Mouse (Mus musculus) midbrain, embryonic 10.5 days (tissue): ENCODE measurements around the gene Lrrc4c. TPM values are rescaled to one million over a fixed set of nuclear protein-coding genes. Genes with fewer than 3 reads are reported as not detected.
A peak's percentile ranks its signal among the peaks of the same experiment; 100 is the strongest.

Experiments used
- DNase-seq: peaks from one replicate; pipeline ENCODE4 v3.0.0-alpha.2; 2017; ENCODE audit warnings: low spot score
- H3K27ac ChIP-seq: fragments of 300-500 bp; sonication (generic); replicated peaks from 2 replicates; pipeline ENCODE4 v1.5.1; 2016; ENCODE audit warnings: mild to moderate bottlenecking
- H3K27me3 ChIP-seq: fragments of 300-500 bp; sonication (generic); 2 replicates; pipeline ENCODE4 v1.6.1; 2016; ENCODE audit warnings: low read depth, mild to moderate bottlenecking; ENCODE audit not compliant: poor library complexity, severe bottlenecking
- H3K36me3 ChIP-seq: fragments of 300-500 bp; sonication (generic); 2 replicates; pipeline ENCODE4 v1.6.1; 2016; ENCODE audit warnings: mild to moderate bottlenecking, moderate library complexity
- H3K4me1 ChIP-seq: fragments of 300-500 bp; sonication (generic); 2 replicates; pipeline ENCODE4 v1.6.1; 2016
- H3K4me3 ChIP-seq: fragments of 300-500 bp; sonication (generic); 2 replicates; pipeline ENCODE4 v1.5.1; 2016; ENCODE audit warnings: mild to moderate bottlenecking, moderate library complexity
- H3K9me3 ChIP-seq: fragments of 300-500 bp; sonication (generic); replicated peaks from 2 replicates; pipeline ENCODE4 v1.6.1; 2016; ENCODE audit warnings: mild to moderate bottlenecking
- WGBS: fragments of 180-500 bp; shearing (Covaris S2); methylation state at CpG from one replicate; pipeline ENCODE4 v1.1.7; 2016; 5-methylcytosine and 5-hydroxymethylcytosine counted together
- polyA plus RNA-seq: library from polyadenylated mRNA; unstranded; fragments of >200 nt; fragmentation: Nextera tagmentation; extraction: Ambion mirVana; gene quantifications from 2 replicates; pipeline ENCODE4 v1.2.1, GENCODE M21; 2016

Gene Lrrc4c
- polyA plus RNA-seq, 1 experiment from 2014 or later, result 1.0 TPM

DNA sequence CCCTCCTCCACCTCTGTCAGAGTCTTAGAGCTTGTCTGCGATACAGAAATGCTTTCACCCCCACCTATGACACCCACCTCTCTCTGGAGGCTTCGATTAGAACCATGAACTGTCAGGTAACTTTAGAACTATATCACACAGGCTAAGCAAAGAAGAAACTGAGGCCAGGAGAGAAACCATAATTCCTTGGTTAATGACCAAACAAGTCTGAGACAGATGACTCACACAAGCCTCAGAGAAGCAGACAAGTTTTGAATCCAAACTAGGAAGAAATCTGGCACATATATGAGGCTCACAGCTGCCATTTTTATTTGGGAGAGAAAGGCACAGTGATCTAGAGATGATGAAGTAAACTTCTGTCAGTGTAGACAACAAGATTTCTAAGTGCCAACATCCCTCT, 1151.4 kb downstream of the Lrrc4c start:
- H3K27me3 ChIP-seq, result peaks cover 17% of the 10 kb centered on the region
- peaks cover 24% of the 10 kb centered on the region; the same call in 1 of the 2 replicates for H3K4me1 ChIP-seq
- DNase-seq, result no peak
- H3K36me3 ChIP-seq, result no peaks in the 10 kb centered on the region
- peak overlapping the region; percentile 63; the same call in 1 of the 2 replicates for H3K4me3 ChIP-seq
- H3K9me3 ChIP-seq, result no peaks in the 10 kb centered on the region
- WGBS, result 56% methylated on average over 2 of the region's 2 CpGs
- no peak overlapping the region for H3K27ac ChIP-seq

GRCm38 (mm10) chr2:97478175-97478924, 1160.4 kb downstream of the Lrrc4c start:
- 67% methylated on average over 10 of the region's 10 CpGs for WGBS
- no peak overlapping the region for H3K27ac ChIP-seq
- H3K4me3 ChIP-seq, result no peak overlapping the region
- H3K36me3 ChIP-seq, result no peaks in the 10 kb centered on the region
- peaks cover 11% of the 10 kb centered on the region for H3K4me1 ChIP-seq
- H3K27me3 ChIP-seq, result no peaks in the 10 kb centered on the region
- DNase-seq, result no peak
- no peaks in the 10 kb centered on the region for H3K9me3 ChIP-seq

DNA sequence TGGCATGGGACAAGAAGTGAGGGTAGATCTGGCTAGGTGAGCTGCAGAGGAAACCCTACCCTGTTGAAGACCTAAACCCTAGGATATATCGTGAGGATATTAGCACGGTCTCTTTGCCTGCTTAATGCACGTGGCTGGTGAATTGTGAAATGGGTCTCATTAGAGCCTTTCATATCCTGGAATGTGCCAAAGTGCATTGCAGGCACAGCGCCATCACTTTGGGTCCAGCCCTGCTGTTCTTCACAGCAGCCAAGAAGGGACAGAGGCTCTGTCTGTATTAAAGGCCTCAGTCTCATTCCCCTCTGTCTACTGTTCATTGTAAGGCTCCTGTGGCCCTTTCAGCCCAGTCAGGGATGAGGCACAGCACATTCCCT, 1160.9 kb downstream of the Lrrc4c start:
- Histone ChIP-seq H3K4me1 (peaks cover 11% of the 10 kb centered on the region), H3K4me3 (no peak overlapping the region), H3K27ac (no peak overlapping the region), H3K27me3 (no peaks in the 10 kb centered on the region), H3K36me3 (no peaks in the 10 kb centered on the region), H3K9me3 (no peaks in the 10 kb centered on the region)
- WGBS, result 85% methylated on average over 4 of the region's 4 CpGs
- DNase-seq, result no peak

DNA sequence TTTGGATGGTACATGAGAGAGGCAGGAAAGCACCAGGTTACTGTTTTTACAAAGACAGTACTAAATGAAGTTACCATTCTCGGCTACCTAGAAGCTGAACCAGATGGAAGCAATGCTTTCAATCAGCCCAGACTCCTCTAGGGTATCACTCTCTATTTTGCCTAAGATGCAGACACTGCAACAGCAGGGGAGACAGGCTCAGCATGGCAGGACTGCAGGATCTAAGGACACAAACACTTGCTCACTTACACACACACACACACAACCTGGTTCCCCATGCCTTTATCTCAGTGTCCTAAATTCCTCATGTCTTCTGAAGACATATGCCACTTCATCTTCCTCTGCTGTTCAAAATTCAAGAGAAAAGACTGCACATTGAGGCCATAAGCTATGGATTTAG, 1167.0 kb downstream of the Lrrc4c start:
- no peaks in the 10 kb centered on the region for H3K9me3 ChIP-seq
- H3K36me3 ChIP-seq, result no peaks in the 10 kb centered on the region
- WGBS, result 68% methylated on average over 1 of the region's 1 CpGs
- H3K4me3 ChIP-seq, result no peak overlapping the region
- H3K27ac ChIP-seq, result no peak overlapping the region
- no peaks in the 10 kb centered on the region for H3K27me3 ChIP-seq
- DNase-seq, result no peak
- H3K4me1 ChIP-seq, result no peaks in the 10 kb centered on the region

DNA sequence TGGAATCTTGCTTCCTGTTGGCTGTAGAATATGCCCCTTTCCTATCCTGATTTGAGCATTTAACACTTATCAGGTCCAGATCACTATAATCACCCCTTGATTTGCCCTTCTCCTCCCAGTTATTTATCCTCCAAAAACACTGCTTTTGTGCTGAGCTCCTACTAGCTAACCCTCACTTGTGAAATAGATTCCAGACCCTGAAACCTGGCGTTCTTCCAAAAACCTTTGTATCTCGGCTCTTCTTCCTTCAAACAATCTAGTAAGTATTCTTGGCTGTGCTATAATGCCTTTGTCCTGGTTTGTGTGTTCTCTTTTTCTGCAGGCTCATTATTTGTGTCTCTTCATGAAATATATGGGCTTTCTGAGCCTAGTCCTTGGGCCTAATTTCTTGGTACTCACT, 1167.6 kb downstream of the Lrrc4c start:
- WGBS, result 81% methylated on average over 2 of the region's 2 CpGs
- Histone ChIP-seq H3K27ac (no peak overlapping the region), H3K36me3 (no peaks in the 10 kb centered on the region), H3K27me3 (no peaks in the 10 kb centered on the region), H3K4me1 (no peaks in the 10 kb centered on the region), H3K9me3 (no peaks in the 10 kb centered on the region), H3K4me3 (no peak overlapping the region)
- no peak for DNase-seq

- Histone ChIP-seq H3K9me3 (no peaks in the 10 kb centered on the region), H3K27me3 (no peaks in the 10 kb centered on the region), H3K36me3 (no peaks in the 10 kb centered on the region), H3K4me1 (no peaks in the 10 kb centered on the region), H3K27ac (no peak overlapping the region), H3K4me3 (no peak overlapping the region)
- DNase-seq, result no peak
- WGBS, result 80% methylated on average over 5 of the region's 5 CpGs
Observed at GRCm38 (mm10) chr2:97487567-97487966, 1169.6 kb downstream of the Lrrc4c start.

GRCm38 (mm10) chr2:97497069-97497468, 1179.1 kb downstream of the Lrrc4c start:
- Histone ChIP-seq H3K27ac (no peak overlapping the region), H3K27me3 (no peaks in the 10 kb centered on the region), H3K9me3 (no peaks in the 10 kb centered on the region), H3K4me1 (no peaks in the 10 kb centered on the region), H3K4me3 (no peak overlapping the region), H3K36me3 (no peaks in the 10 kb centered on the region)
- no peak for DNase-seq

GRCm38 (mm10) chr2:97502501-97502900, 1184.5 kb downstream of the Lrrc4c start:
- Histone ChIP-seq H3K4me1 (no peaks in the 10 kb centered on the region), H3K4me3 (no peak overlapping the region), H3K9me3 (no peaks in the 10 kb centered on the region), H3K27ac (no peak overlapping the region), H3K36me3 (no peaks in the 10 kb centered on the region), H3K27me3 (no peaks in the 10 kb centered on the region)
- WGBS, result 89% methylated on average over 1 of the region's 1 CpGs
- DNase-seq, result no peak

DNA sequence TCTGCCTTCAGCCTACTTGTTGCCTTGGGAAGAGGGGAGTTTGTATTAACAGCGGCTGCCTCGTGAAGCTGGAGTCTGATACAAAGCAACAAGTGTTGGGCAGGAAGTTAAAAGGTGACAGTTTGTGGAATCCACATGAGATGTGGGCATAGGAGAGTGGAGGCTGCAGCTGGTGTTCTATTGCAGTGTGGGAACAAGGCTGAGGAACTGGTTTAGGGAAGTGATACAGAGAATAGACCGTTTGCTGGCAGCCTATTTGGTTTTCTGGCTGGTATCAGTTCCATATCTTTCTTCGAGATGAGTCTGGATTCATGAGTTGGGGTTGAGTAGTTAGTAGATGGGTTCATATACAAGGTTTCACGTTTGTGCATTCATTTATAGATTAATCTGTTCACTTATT, 1186.9 kb downstream of the Lrrc4c start:
- DNase-seq, result no peak
- 73% methylated on average over 5 of the region's 5 CpGs for WGBS
- Histone ChIP-seq H3K27me3 (no peaks in the 10 kb centered on the region), H3K9me3 (no peaks in the 10 kb centered on the region), H3K27ac (no peak overlapping the region), H3K4me1 (no peaks in the 10 kb centered on the region), H3K36me3 (no peaks in the 10 kb centered on the region), H3K4me3 (no peak overlapping the region)

DNA sequence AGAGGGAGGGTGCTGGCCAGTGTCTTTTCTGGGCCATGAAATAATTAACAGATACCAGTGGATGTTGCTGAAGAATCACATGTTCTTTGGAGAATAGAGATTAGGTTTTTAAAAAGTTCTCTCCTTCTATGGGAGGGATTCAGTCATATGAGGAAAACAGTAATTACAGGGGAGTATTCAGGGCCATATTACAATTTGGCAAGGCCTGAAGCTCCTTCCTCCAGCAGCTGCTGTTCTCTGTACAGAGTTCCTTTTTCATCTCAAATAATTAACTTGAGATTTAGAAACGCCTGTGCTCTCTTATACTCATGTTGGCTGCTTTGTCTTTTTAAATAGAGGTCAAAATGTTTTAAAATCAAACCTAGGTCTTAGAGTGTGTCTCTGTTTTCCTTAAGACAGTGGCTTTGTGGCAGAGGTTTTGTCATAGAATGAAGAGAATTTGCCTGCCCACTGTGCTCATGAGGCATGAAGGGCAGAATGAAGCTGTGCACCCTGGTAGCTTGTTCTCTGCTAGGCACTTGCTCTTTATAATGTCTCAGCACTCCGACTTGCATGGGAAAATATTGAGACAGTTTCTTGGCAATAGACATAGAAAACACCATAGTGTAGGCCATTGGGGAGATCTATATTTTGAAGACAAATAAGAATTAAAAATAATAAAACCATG, 1206.4 kb downstream of the Lrrc4c start:
- no peak for DNase-seq
- Histone ChIP-seq H3K27ac (no peak overlapping the region), H3K9me3 (no peaks in the 10 kb centered on the region), H3K36me3 (no peaks in the 10 kb centered on the region), H3K27me3 (no peaks in the 10 kb centered on the region), H3K4me3 (no peak overlapping the region), H3K4me1 (peaks cover 11% of the 10 kb centered on the region; the same call in 1 of the 2 replicates)
- 25% methylated on average over 2 of the region's 2 CpGs for WGBS

- H3K4me3 ChIP-seq, result no peak overlapping the region
- H3K36me3 ChIP-seq, result no peaks in the 10 kb centered on the region
- no peaks in the 10 kb centered on the region for H3K27me3 ChIP-seq
- DNase-seq, result no peak
- no peaks in the 10 kb centered on the region for H3K9me3 ChIP-seq
- 86% methylated on average over 2 of the region's 2 CpGs for WGBS
- peaks cover 11% of the 10 kb centered on the region; the same call in 1 of the 2 replicates for H3K4me1 ChIP-seq
- H3K27ac ChIP-seq, result no peak overlapping the region
Observed at GRCm38 (mm10) chr2:97525107-97525506, 1207.1 kb downstream of the Lrrc4c start.

DNA sequence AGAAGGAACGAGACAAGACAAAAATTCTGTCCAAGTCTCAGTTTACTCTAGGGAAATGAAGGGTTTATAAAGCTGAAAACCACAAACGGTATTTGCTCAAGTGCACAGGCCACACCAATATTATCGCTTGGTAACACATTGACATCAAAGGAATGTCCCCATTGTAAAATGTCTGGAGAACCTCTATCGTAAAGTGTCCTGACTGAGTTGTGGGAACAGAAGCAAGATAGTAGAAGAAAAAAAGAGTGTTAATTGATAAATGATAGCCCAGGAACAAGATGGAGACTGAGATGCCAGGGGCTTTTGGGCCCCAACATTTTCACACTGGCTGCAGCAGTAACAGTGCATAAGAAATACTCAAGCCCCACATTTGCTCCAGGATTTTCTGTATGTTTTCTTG, 1212.7 kb downstream of the Lrrc4c start:
- Histone ChIP-seq H3K9me3 (no peaks in the 10 kb centered on the region), H3K4me1 (no peaks in the 10 kb centered on the region), H3K36me3 (no peaks in the 10 kb centered on the region), H3K4me3 (no peak overlapping the region), H3K27me3 (no peaks in the 10 kb centered on the region), H3K27ac (no peak overlapping the region)
- DNase-seq, result no peak
- WGBS, result 86% methylated on average over 4 of the region's 4 CpGs
